In the genomic region with DNA sequence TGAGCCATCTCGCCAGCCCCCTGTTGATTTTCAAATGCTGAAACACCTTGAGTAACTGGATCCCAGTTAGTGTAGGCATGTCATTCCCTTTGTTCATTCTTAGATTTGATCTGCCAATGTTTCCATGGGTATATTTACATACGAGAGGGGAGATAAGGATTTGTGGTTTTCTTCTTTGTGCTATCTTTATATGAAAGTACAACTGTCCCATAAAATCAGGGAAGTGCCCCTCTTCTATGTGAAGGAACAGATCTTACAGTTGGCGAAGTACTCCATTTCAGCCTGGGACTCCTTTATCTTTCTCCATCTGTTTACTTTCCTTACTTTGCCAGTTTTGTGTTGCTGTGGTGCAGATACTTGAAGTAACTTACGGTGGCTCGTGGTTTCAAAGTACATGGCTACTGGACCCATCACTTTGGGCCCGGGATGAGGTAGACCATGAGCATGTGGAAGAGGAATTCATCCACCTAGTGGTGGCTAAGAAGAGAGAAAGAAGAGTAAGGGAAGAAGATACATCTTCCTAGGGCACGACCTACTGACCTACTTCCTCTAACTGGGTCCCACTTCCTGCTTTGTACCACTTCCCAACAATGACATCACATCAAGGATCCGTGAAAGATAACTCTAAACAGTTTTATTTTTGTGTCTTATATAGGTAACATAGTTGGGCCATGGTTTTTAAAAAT, we compare ENCODE assay signal across 24 mouse cellular contexts. TPM values are rescaled to one million over a fixed set of nuclear protein-coding genes. Genes with fewer than 3 reads are reported as not detected.
DNase-seq lines count a peak whose midpoint lies in the region; ATAC-seq and TF ChIP-seq lines count a peak whose summit lies in the region.
"Had no signal": no experiment of that assay in that cellular context is flagged by ENCODE, and none has a peak within 500 bp of the region (broad histone marks: within the 10 kb centered on the region; RNA-seq: fewer than 3 reads in every experiment).

No protein-coding gene starts in this region.

- no peaks in the 10 kb centered on the region for H3K9me3 ChIP-seq in MEL (replicated peaks; ENCODE audit: insufficient read depth, low read length)
- H3K9me3 ChIP-seq: forebrain, embryonic 12.5 days; heart, embryonic 10.5 days; hindbrain, embryonic 13.5 days; intestine, embryonic 15.5 days; limb, embryonic 13.5 days; liver, embryonic 15.5 days; midbrain, embryonic 12.5 days; neural tube, embryonic 15.5 days had no signal

- intact Hi-C loops in heart, postnatal 36 days (cut with DNase I): no loop called here

- no peak for TF ChIP-seq POLR2A in MEL (IDR thresholded peaks at IDR 0.05; ENCODE audit: control insufficient read depth in 1 of 2, insufficient read depth in 1 of 2, low read depth in 1 of 2, low read length in 2 of 2, poor library complexity in 1 of 2)

- peaks cover 11 to 28% of the 10 kb centered on the region in 2 experiments for H3K4me1 ChIP-seq in MEL (ENCODE audit: control insufficient read depth in 1 of 2, insufficient read depth in 2 of 2, low read length in 2 of 2)
- H3K4me1 ChIP-seq: forebrain, embryonic 12.5 days; hindbrain, embryonic 13.5 days; intestine, embryonic 15.5 days; limb, embryonic 13.5 days; neural tube, embryonic 15.5 days had no signal

- H3K9ac ChIP-seq in MEL (ENCODE audit: control insufficient read depth, low read depth, low read length, poor library complexity, severe bottlenecking): no peak overlapping the region
- H3K9ac ChIP-seq: forebrain, embryonic 12.5 days; hindbrain, embryonic 13.5 days; intestine, embryonic 15.5 days; limb, embryonic 13.5 days; liver, embryonic 15.5 days; midbrain, embryonic 12.5 days; neural tube, embryonic 15.5 days had no signal

- peak; percentile 31 for DNase-seq in CD4-positive, CD25-positive, alpha-beta regulatory T cell, adult 2 months (ENCODE audit: low read depth, low spot score)
- peak; percentile 76 for DNase-seq in MEL (ENCODE audit: low read depth, low spot score)
- DNase-seq in thymus, postnatal 25 days: peak; percentile 46
- no peak for DNase-seq in cerebellum, postnatal 4 days (ENCODE audit: low spot score in 2 of 2)
- DNase-seq in spleen, postnatal 4 days (ENCODE audit: low spot score in 2 of 2): no peak
- no peak for DNase-seq in heart, postnatal 36 days
- DNase-seq: cerebellum, adult 9-11 months; gastrocnemius, postnatal 14 days; heart, postnatal 10 days; lung, postnatal 36 days; right cerebral cortex, postnatal 4 days had no signal

- ATAC-seq in megakaryocyte-erythroid progenitor cell, adult 5-6 weeks (replicated peaks; ENCODE audit: low FRiP score, low TSS enrichment, poor library complexity, severe bottlenecking): peak; percentile 46
- ATAC-seq: intestine, embryonic 15.5 days had no signal

- peak overlapping the region; percentile 31 to 33 for H3K4me3 ChIP-seq in MEL (ENCODE audit: control insufficient read depth in 1 of 2, insufficient read depth in 1 of 2, low read depth in 2 of 2, low read length in 2 of 2)
- H3K4me3 ChIP-seq: forebrain, embryonic 12.5 days; heart, embryonic 10.5 days; hindbrain, embryonic 13.5 days; intestine, embryonic 15.5 days; limb, embryonic 13.5 days; liver, embryonic 15.5 days; midbrain, embryonic 12.5 days; neural tube, embryonic 15.5 days had no signal

- H3K36me3 ChIP-seq in MEL (ENCODE audit: control insufficient read depth in 1 of 2, insufficient read depth in 2 of 2, low read length in 2 of 2): peaks cover 0 to 28% of the 10 kb centered on the region in 2 experiments; a peak in 2 of 4 replicates
- H3K36me3 ChIP-seq: heart, embryonic 10.5 days; hindbrain, embryonic 13.5 days; intestine, embryonic 15.5 days; liver, embryonic 15.5 days; midbrain, embryonic 12.5 days; neural tube, embryonic 15.5 days had no signal

- H3K79me2 ChIP-seq in MEL (ENCODE audit: control insufficient read depth, insufficient read depth, low read length, poor library complexity): no peaks in the 10 kb centered on the region

- peak; percentile 76 to 80 for TF ChIP-seq EP300 in MEL (IDR thresholded peaks at IDR 0.05; ENCODE audit: low read depth in 1 of 2, low read length in 2 of 2)

- no peak; the same call in 1 of the 2 replicates for TF ChIP-seq RAD21 in MEL (IDR thresholded peaks at IDR 0.05; ENCODE audit: low read depth, low read length)

- TF ChIP-seq CTCF in MEL (IDR thresholded peaks at IDR 0.05 in 2 of 3, conservative IDR thresholded peaks at IDR 0.05 in 1 of 3; ENCODE audit: control insufficient read depth in 1 of 3, insufficient read depth in 1 of 3, low read depth in 2 of 3, low read length in 3 of 3, poor library complexity in 1 of 3, severe bottlenecking in 1 of 3): peak in 2 of 3 experiments; percentile 20 to 45; a peak in 4 of 6 replicates

- H3K27ac ChIP-seq in MEL (ENCODE audit: control insufficient read depth, low read depth, low read length): peak overlapping the region; percentile 65
- H3K27ac ChIP-seq: forebrain, embryonic 12.5 days; heart, embryonic 10.5 days; hindbrain, embryonic 13.5 days; intestine, embryonic 15.5 days; kidney, postnatal 0 days; limb, embryonic 13.5 days; liver, embryonic 15.5 days; midbrain, embryonic 12.5 days; neural tube, embryonic 15.5 days had no signal

- H3K27me3 ChIP-seq in MEL (ENCODE audit: control insufficient read depth in 1 of 2, insufficient read depth in 2 of 2, low read length in 2 of 2): no peaks in the 10 kb centered on the region
- H3K27me3 ChIP-seq: forebrain, embryonic 12.5 days; hindbrain, embryonic 13.5 days; intestine, embryonic 15.5 days; limb, embryonic 13.5 days; liver, embryonic 15.5 days; midbrain, embryonic 12.5 days; neural tube, embryonic 15.5 days had no signal

TF ChIP-seq in MEL, 35 proteins besides CTCF, POLR2A, EP300 and RAD21:
- TF ChIP-seq TBP (IDR thresholded peaks at IDR 0.05; ENCODE audit: low read depth, low read length): 0 out of 2 replicates have a peak, but pooled peaks have one; percentile 22
- peak; percentile 61; the same call in 1 of the 2 replicates for TF ChIP-seq TCF12 (IDR thresholded peaks at IDR 0.05; ENCODE audit: low read depth, low read length)
- 0 out of 2 replicates have a peak, but pooled peaks have one; percentile 41 for TF ChIP-seq MEF2A (IDR thresholded peaks at IDR 0.05; ENCODE audit: extremely low read depth, insufficient replicate concordance, low read depth, low read length, poor library complexity, severe bottlenecking)
- peak; percentile 81 for TF ChIP-seq GATA1 (IDR thresholded peaks at IDR 0.05; ENCODE audit: low read depth, low read length)
- no peak for TF ChIP-seq E2F4 (IDR thresholded peaks at IDR 0.05; ENCODE audit: borderline replicate concordance, low read depth, low read length)
- TF ChIP-seq USF2 (IDR thresholded peaks at IDR 0.05; ENCODE audit: borderline replicate concordance in 1 of 2, insufficient read depth in 1 of 2, low read depth in 1 of 2, low read length in 2 of 2): no peak
- no peak for TF ChIP-seq UBTF (IDR thresholded peaks at IDR 0.05; ENCODE audit: borderline replicate concordance, insufficient read depth, low read depth, low read length)
- TF ChIP-seq MYC (IDR thresholded peaks at IDR 0.05; ENCODE audit: low read depth, low read length): peak; percentile 56; the same call in 1 of the 2 replicates
- no peak for TF ChIP-seq JUND (IDR thresholded peaks at IDR 0.05; ENCODE audit: low read depth, low read length)
- no peak for TF ChIP-seq KAT2A (conservative IDR thresholded peaks at IDR 0.05; ENCODE audit: low read depth, low read length)
- peak; percentile 13; the same call in 1 of the 2 replicates for TF ChIP-seq TAL1 (IDR thresholded peaks at IDR 0.05; ENCODE audit: low read length)
- TF ChIP-seq GABPA (IDR thresholded peaks at IDR 0.05; ENCODE audit: low read depth, low read length): no peak
- no peak for TF ChIP-seq NRF1 (IDR thresholded peaks at IDR 0.05; ENCODE audit: insufficient read depth, low read depth, low read length, poor library complexity, severe bottlenecking)
- peak; percentile 79 for TF ChIP-seq RCOR1 (IDR thresholded peaks at IDR 0.05; ENCODE audit: low read depth, low read length)
- no peak for TF ChIP-seq ZKSCAN1 (IDR thresholded peaks at IDR 0.05; ENCODE audit: low read depth, low read length)
- TF ChIP-seq HCFC1 (IDR thresholded peaks at IDR 0.05; ENCODE audit: low read depth, low read length): peak; percentile 76
- no peak; the same call in 1 of the 2 replicates for TF ChIP-seq MXI1 (IDR thresholded peaks at IDR 0.05; ENCODE audit: low read depth, low read length)
- 0 out of 2 replicates have a peak, but pooled peaks have one; percentile 46 for TF ChIP-seq MAFK (IDR thresholded peaks at IDR 0.05; ENCODE audit: borderline replicate concordance, low read depth, low read length)
- peak; percentile 74 for TF ChIP-seq SIN3A (IDR thresholded peaks at IDR 0.05; ENCODE audit: low read length)
- no peak for TF ChIP-seq CHD2 (IDR thresholded peaks at IDR 0.05; ENCODE audit: low read length)
- TF ChIP-seq MYB (IDR thresholded peaks at IDR 0.05; ENCODE audit: low read depth, low read length): peak; percentile 45; the same call in 1 of the 2 replicates
- peak; percentile 43 for TF ChIP-seq ETS1 (IDR thresholded peaks at IDR 0.05; ENCODE audit: low read depth, low read length)
- no peak for TF ChIP-seq CHD1 (IDR thresholded peaks at IDR 0.05; ENCODE audit: low read depth, low read length)
- 0 out of 2 replicates have a peak, but pooled peaks have one; percentile 6 for TF ChIP-seq ZNF384 (IDR thresholded peaks at IDR 0.05; ENCODE audit: low read depth, low read length)
- TF ChIP-seq ELF1 (IDR thresholded peaks at IDR 0.05; ENCODE audit: low read depth, low read length): peak; percentile 89
TF ChIP-seq in MEL: peak in this region for 14.

RNA-seq across cellular contexts. Expression of gene Cnot6, which starts 7.1 kb away (rescaled TPM):
- 38.9 and 45.5 TPM in 2 replicates for total RNA-seq in MEL (2012; rRNA removed)
- polyA plus RNA-seq in MEL (2012; ENCODE audit: insufficient read depth in 1 of 2, insufficient read length in 2 of 2, low read depth in 1 of 2, low replicate concordance in 2 of 2, missing spikeins in 1 of 2): 10 to 100 TPM; 49.3 to 58.3 TPM
- total RNA-seq in megakaryocyte-erythroid progenitor cell, adult 5-6 weeks (2014; fragmentation: Nextera tagmentation): 104 and 127 TPM in 2 replicates
- total RNA-seq in megakaryocyte-erythroid progenitor cell, adult 5-6 weeks (2017): 69.7 and 111 TPM in 2 replicates
- 10 to 100 TPM; 20.4 to 21.3 TPM for total RNA-seq in heart, postnatal 36 days (2021)

RNA-seq across cellular contexts. Expression of gene Scgb3a1, which starts 56.2 kb away (rescaled TPM):
- not detected in 2 replicates for total RNA-seq in MEL (2012; rRNA removed)
- not detected for polyA plus RNA-seq in MEL (2012; ENCODE audit: insufficient read depth in 1 of 2, insufficient read length in 2 of 2, low read depth in 1 of 2, low replicate concordance in 2 of 2, missing spikeins in 1 of 2)
- total RNA-seq in megakaryocyte-erythroid progenitor cell, adult 5-6 weeks (2014; fragmentation: Nextera tagmentation): not detected in 2 replicates
- not detected in 2 replicates for total RNA-seq in megakaryocyte-erythroid progenitor cell, adult 5-6 weeks (2017)
- 1 to 10 TPM in 1 of 2 experiments, not detected in 1; 1.2 TPM for total RNA-seq in heart, postnatal 36 days (2021)
- total RNA-seq: adrenal gland, postnatal 4 days; gastrocnemius, postnatal 14 days; layer of hippocampus, adult 18-20 months; left cerebral cortex, adult 18-20 months had no signal
- polyA plus RNA-seq: forebrain, embryonic 12.5 days; hindbrain, embryonic 13.5 days; intestine, embryonic 15.5 days; kidney, postnatal 0 days; limb, embryonic 13.5 days; midbrain, embryonic 12.5 days; neural tube, embryonic 15.5 days had no signal

Comparison
In these comparisons a context has a peak if more than half of its experiments do, and no peak if none do; other contexts are left out.
1. DNase-seq: peak in CD4-positive, CD25-positive, alpha-beta regulatory T cell, adult 2 months (single experiment), MEL (single experiment) and thymus, postnatal 25 days (single experiment); none in cerebellum, postnatal 4 days (0 of 2), spleen, postnatal 4 days (0 of 2) and heart, postnatal 36 days (0 of 2).